Mouse (Mus musculus) liver, adult 2 months (tissue): ENCODE results near the gene Syne2. TPM values are rescaled to one million over a fixed set of nuclear protein-coding genes. Genes with fewer than 3 reads are reported as not detected.
A peak's percentile ranks its signal among the peaks of the same experiment; 100 is the strongest.

ENCODE experiments used
- DNase-seq: peaks from one replicate; pipeline ENCODE4 v3.0.0-alpha.2; 2011; ENCODE audit warnings: low read depth, low spot score; ENCODE audit errors: extremely low read depth
- H3K27ac ChIP-seq: fragments of 200-500 bp; replicated peaks from 2 replicates; pipeline ENCODE4 v1.5.1; 2012; ENCODE audit warnings: low read depth, mild to moderate bottlenecking, control low read depth, inconsistent platforms, low read length; ENCODE audit not compliant: insufficient read depth
- H3K27me3 ChIP-seq: fragments of 200-500 bp; 2 replicates; pipeline ENCODE4 v1.6.1; 2012; ENCODE audit warnings: mild to moderate bottlenecking, moderate library complexity, low read length, inconsistent platforms; ENCODE audit not compliant: control insufficient read depth, insufficient read depth
- H3K36me3 ChIP-seq: fragments of 200-500 bp; 2 replicates; pipeline ENCODE4 v1.6.1; 2012; ENCODE audit warnings: low read length, inconsistent platforms; ENCODE audit not compliant: control insufficient read depth, insufficient read depth
- H3K4me1 ChIP-seq: fragments of 200-500 bp; 2 replicates; pipeline ENCODE4 v1.6.1; 2011; ENCODE audit warnings: low read length; ENCODE audit not compliant: control insufficient read depth, insufficient read depth
- H3K4me3 ChIP-seq: fragments of 200-500 bp; 2 replicates; pipeline ENCODE4 v1.5.1; 2011; ENCODE audit warnings: low read depth, mild to moderate bottlenecking, control low read depth, low read length, moderate library complexity; ENCODE audit not compliant: insufficient read depth
- H3K79me2 ChIP-seq: fragments of 200-500 bp; 2 replicates; pipeline ENCODE4 v1.6.1; 2012; ENCODE audit warnings: inconsistent platforms, mild to moderate bottlenecking, low read length, moderate library complexity; ENCODE audit not compliant: control insufficient read depth, insufficient read depth
- H3K9ac ChIP-seq: fragments of 200-500 bp; 2 replicates; pipeline ENCODE4 v1.6.1; 2012; ENCODE audit warnings: low read depth, mild to moderate bottlenecking, control low read depth, inconsistent platforms, low read length
- CTCF ChIP-seq: fragments of 200-500 bp; IDR thresholded peaks from 2 replicates; pipeline ENCODE4 v1.5.1; 2011; ENCODE audit warnings: low read depth, low read length, control low read depth
- POLR2A ChIP-seq: fragments of 200-500 bp; IDR thresholded peaks from 2 replicates; pipeline ENCODE4 v1.6.1; 2011; ENCODE audit warnings: low read length, control low read depth; ENCODE audit not compliant: insufficient read depth; ENCODE audit errors: extremely low read depth
- WGBS: fragments of 180-500 bp; shearing (Covaris S2); methylation state at CpG from one replicate; pipeline ENCODE4 v1.1.7; 2018; 5-methylcytosine and 5-hydroxymethylcytosine counted together
- polyA plus RNA-seq: library from polyadenylated mRNA; depleted of rRNA; stranded (reverse); fragments of >200 nt; gene quantifications from 2 replicates; pipeline ENCODE4 v1.2.3, GENCODE M21; 2012
- total RNA-seq: library from RNA; depleted of rRNA; stranded (reverse); fragments of >200 nt; gene quantifications from 2 replicates; pipeline ENCODE4 v1.2.3, GENCODE M21; 2014

The Syne2 gene
- total and polyA plus RNA-seq, 2 experiments, result 12.0 to 31.3 TPM

DNA sequence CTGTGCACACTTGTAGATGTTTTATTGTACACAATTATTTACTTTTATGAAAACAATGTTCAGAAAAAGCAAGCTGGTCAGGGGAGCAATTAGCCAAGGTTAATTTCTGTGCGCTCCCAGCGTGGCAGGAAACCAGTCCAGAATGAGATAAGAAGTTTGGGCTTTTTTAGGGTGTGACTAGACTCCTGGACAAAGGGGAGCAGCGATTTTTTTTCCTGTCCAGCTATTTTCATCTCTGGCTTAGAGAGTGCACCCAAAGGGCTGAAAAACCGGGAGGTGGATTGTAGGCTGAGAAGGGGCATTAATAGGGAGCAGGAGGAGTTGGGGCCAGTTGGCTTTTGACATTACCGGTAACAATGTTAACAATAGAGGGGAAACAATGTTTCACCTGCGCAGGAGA is 3.4 kb upstream of the Syne2 start:
- WGBS, result 74% methylated on average over 6 of the region's 6 CpGs
- H3K27ac ChIP-seq, result no peak overlapping the region
- no peaks in the 10 kb centered on the region; the same call in 1 of the 2 replicates for H3K36me3 ChIP-seq
- H3K79me2 ChIP-seq, result no peaks in the 10 kb centered on the region; the same call in 1 of the 2 replicates
- no peaks in the 10 kb centered on the region for H3K27me3 ChIP-seq
- no peak for DNase-seq
- H3K4me1 ChIP-seq, result peaks cover 4% of the 10 kb centered on the region; the same call in 1 of the 2 replicates
- H3K4me3 ChIP-seq, result no peak overlapping the region
- no peak for TF ChIP-seq POLR2A
- TF ChIP-seq CTCF, result no peak
- no peak overlapping the region for H3K9ac ChIP-seq

DNA sequence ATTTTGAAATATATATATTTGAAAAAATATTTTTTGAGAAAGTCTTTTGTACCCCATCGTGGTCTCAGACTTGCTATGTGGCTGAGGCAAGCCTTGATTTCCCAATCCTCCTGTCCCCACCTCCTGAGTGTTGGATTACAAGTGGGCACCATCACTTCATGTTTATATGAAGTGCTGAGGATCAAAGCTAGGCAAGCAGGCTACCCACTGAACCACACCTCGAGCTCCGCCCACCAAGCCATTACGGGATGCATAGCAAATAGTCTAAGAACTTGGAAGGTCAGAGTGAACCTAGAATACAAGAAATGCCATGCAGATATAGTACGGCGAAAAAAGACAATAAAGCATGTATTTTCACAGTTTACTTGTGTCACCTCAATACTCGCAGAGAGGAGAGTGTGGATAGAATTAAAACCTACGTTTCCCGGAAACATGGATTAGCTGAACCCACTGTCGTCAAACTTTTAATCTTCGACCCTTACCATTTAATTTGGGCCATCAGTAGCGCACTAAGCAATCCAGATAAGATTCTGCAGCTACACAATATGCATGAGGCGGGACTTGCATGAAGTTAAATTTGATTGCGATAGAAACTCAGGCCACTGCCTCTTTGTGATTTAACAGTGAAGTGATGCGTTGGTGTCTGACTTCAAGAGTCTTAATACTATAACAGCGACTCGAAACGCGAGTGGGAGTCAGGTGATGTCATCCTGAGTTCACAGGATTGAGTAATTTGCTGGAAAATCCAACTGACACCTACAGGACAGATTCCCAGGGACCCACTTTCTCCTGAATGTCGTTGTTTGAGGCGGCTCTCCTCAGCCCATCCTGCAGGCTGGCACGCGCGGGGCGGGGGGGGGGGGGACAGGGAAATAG is 715 bp upstream of the Syne2 start:
- DNase-seq, result peak; percentile 32
- 17% methylated on average over 25 of the region's 25 CpGs for WGBS
- no peak overlapping the region for H3K27ac ChIP-seq

DNA sequence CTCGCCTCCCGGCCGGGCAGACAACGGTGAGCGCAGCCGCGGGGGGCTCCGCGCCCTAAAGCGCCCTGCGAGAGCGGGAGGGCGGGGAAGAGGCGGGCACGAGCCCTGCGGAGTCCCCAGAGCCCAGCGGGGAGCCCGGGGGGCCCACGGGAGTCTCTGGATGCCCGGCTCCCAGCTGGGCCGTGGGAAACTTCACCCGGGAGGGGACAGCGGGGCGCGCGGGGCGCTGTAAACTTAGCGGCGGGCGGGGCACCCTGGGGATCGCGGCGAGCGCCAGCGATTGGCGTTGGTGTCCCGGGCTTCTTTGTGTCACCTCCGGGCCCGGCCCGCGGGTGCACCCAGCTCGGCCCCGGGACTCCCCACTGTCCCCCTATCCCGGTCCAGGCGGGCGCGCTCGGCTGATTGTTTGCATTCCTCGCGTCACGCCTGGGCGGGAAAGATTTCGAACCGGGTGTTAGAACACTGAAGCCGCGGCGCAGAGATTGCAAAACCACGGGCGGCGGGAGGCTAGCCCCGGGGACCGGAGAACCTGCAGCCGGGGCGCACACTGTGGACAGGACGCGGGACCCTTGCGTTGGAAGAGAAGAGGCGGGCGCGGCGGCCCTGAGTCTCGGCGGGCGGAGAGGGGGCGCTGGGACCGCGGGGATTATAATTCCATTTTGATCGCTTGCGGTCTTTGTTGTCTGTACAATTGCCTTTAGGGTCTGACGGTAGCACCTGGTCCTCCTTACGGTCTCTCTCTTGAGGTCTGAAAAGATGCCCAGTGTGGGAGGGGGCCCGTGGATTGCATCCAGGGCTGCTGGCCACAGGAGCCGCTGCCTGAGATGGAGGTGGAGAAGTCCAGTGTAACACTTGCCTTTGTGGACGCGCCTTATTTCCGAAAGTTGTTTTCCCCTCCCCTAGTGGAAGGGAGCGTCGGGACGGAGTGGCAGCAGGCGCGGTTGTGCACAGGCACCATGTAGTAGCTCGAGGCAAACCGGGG is 810 bp downstream of the Syne2 start:
- under 1% methylated on average over 86 of the region's 93 CpGs for WGBS
- DNase-seq, result peak; percentile 73
- Histone ChIP-seq H3K36me3 (no peaks in the 10 kb centered on the region), H3K27ac (peak overlapping the region; percentile 91), H3K4me1 (peaks cover 10% of the 10 kb centered on the region), H3K27me3 (no peaks in the 10 kb centered on the region), H3K4me3 (peak overlapping the region; percentile 97), H3K79me2 (peaks cover 21% of the 10 kb centered on the region; the same call in 1 of the 2 replicates), H3K9ac (peak overlapping the region; percentile 96)
- TF ChIP-seq CTCF (peak; percentile 28; the same call in 1 of the 2 replicates), POLR2A (no peak)

More for the DNA sequence above, 715 bp upstream of the Syne2 start:
- H3K27me3 ChIP-seq, result no peaks in the 10 kb centered on the region
- peak overlapping the region; percentile 97 for H3K4me3 ChIP-seq
- no peak for TF ChIP-seq POLR2A
- no peak for TF ChIP-seq CTCF
- H3K4me1 ChIP-seq, result peaks cover 10% of the 10 kb centered on the region
- peak overlapping the region; percentile 22 for H3K9ac ChIP-seq
- H3K36me3 ChIP-seq, result no peaks in the 10 kb centered on the region; the same call in 1 of the 2 replicates
- H3K79me2 ChIP-seq, result peaks cover 14% of the 10 kb centered on the region; the same call in 1 of the 2 replicates

DNA sequence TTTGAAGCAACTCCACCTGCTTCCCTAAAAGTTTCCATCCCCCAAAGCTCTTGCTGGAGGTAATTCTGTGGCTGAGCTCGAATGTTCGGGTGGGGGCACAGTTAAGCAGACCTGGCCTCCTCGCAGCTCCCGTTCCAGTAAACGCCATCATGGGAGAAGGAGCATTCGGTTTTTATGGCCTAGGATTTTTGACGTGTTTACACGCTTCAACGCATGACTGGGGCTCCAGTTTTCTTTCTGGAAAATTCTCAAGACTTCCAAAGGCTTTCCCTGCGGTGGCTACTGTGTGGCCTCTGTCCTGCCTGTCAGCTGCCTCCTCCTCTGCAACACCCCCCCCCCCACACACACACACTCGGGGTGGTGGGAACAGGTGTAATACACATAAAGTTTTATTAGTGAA is 1.5 kb downstream of the Syne2 start:
- no peaks in the 10 kb centered on the region for H3K27me3 ChIP-seq
- H3K36me3 ChIP-seq, result no peaks in the 10 kb centered on the region
- H3K27ac ChIP-seq, result no peak overlapping the region
- peak overlapping the region; percentile 97; the same call in 1 of the 2 replicates for H3K4me3 ChIP-seq
- peak overlapping the region; percentile 96; the same call in 1 of the 2 replicates for H3K9ac ChIP-seq
- WGBS, result 28% methylated on average over 11 of the region's 11 CpGs
- peaks cover 10% of the 10 kb centered on the region for H3K4me1 ChIP-seq
- peaks cover 21% of the 10 kb centered on the region; the same call in 1 of the 2 replicates for H3K79me2 ChIP-seq
- DNase-seq, result no peak
- TF ChIP-seq POLR2A (no peak), CTCF (no peak)

DNA sequence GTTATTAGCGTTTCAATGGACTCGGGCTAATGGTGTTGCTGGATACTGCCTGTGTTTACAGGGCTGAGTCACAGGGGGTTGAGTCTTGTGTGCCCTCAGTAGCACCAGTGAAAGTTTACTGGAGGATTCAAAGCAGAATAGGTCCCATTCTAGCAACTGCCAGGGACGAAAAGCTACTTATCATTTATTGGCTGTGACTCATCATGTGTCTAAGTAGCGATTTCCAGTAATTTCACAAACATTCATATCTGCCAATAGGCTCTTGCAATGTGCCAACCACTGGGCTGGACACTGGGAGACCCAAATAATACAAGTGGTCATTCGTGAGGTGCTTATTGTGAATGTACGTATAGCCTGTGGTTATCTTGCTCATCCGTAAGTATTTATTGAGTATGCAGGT is 2.3 kb downstream of the Syne2 start:
- Histone ChIP-seq H3K4me3 (no peak overlapping the region), H3K27me3 (no peaks in the 10 kb centered on the region), H3K9ac (no peak overlapping the region), H3K27ac (no peak overlapping the region), H3K36me3 (no peaks in the 10 kb centered on the region), H3K79me2 (peaks cover 21% of the 10 kb centered on the region; the same call in 1 of the 2 replicates), H3K4me1 (peaks cover 11% of the 10 kb centered on the region)
- no peak for TF ChIP-seq POLR2A
- TF ChIP-seq CTCF, result no peak
- DNase-seq, result peak; percentile 71
- WGBS, result 41% methylated on average over 7 of the region's 7 CpGs
